Mouse (Mus musculus) olfactory bulb, adult 2 months (tissue): ENCODE measurements around the gene Atg13. TPM values are rescaled to one million over a fixed set of nuclear protein-coding genes. Genes with fewer than 3 reads are reported as not detected.

Experiments
- H3K27ac ChIP-seq: fragments of 200-500 bp; 2 replicates; pipeline ENCODE4 v1.5.1; 2012; ENCODE audit warnings: low read depth, low read length; ENCODE audit not compliant: insufficient read depth
- H3K4me1 ChIP-seq: fragments of 200-500 bp; 2 replicates; pipeline ENCODE4 v1.6.1; 2012; ENCODE audit warnings: low read length; ENCODE audit not compliant: control insufficient read depth, insufficient read depth
- H3K4me3 ChIP-seq: fragments of 200-500 bp; 2 replicates; pipeline ENCODE4 v1.5.1; 2012; ENCODE audit warnings: mild to moderate bottlenecking, low read depth, low read length, moderate library complexity; ENCODE audit not compliant: insufficient read depth
- CTCF ChIP-seq: fragments of 200-500 bp; IDR thresholded peaks from 2 replicates; pipeline ENCODE4 v1.5.1; 2012; ENCODE audit warnings: low read depth, mild to moderate bottlenecking, low read length, moderate library complexity; ENCODE audit not compliant: insufficient read depth
- POLR2A ChIP-seq: fragments of 200-500 bp; IDR thresholded peaks from 2 replicates; pipeline ENCODE4 v1.6.1; 2012; ENCODE audit warnings: mild to moderate bottlenecking, low read depth, low read length, moderate library complexity; ENCODE audit not compliant: insufficient read depth
- WGBS: fragments of 180-500 bp; shearing (Covaris S2); methylation state at CpG from one replicate; pipeline ENCODE4 v1.1.7; 2018; 5-methylcytosine and 5-hydroxymethylcytosine counted together
- polyA plus RNA-seq: library from polyadenylated mRNA; stranded (reverse); fragments of >200 nt; gene quantifications from 2 replicates; pipeline ENCODE4 v1.2.4, GENCODE M21; 2012; ENCODE audit warnings: low replicate concordance; ENCODE audit not compliant: missing spikeins, insufficient read depth, insufficient read length

Gene Atg13
- polyA plus RNA-seq, 1 experiment, result not detected

DNA sequence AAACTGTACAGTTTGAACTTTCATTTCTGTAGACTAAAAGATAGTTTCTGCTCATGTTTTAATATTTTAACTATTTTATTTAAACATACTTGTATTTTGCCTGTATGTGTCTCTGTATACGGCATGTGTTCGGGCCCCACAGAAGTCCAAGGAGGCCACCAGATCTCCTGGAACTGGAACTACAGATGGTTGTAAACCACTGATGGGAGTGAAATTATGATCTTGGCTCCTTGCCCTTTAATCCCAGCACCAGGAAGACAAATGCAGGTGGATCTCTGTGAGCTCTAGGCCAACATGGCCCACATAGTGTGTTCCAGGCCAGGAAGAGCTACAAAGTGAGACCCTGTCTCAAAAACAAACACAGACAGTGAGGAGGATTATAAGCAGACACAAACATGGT, 9.0 kb downstream of the Atg13 start:
- TF ChIP-seq CTCF, result no peak
- Histone ChIP-seq H3K4me3 (no peak overlapping the region), H3K27ac (no peak overlapping the region), H3K4me1 (no peaks in the 10 kb centered on the region)
- 97% methylated on average over 2 of the region's 2 CpGs for WGBS

- TF ChIP-seq CTCF (no peak), POLR2A (no peak)
- no peaks in the 10 kb centered on the region for H3K4me1 ChIP-seq
- WGBS, result 35% methylated on average over 1 of the region's 1 CpGs
- no peak overlapping the region for H3K4me3 ChIP-seq
- no peak overlapping the region for H3K27ac ChIP-seq
Measured at GRCm38 (mm10) chr2:91699225-91699624, 11.2 kb downstream of the Atg13 start.

- Histone ChIP-seq H3K4me1 (no peaks in the 10 kb centered on the region), H3K4me3 (no peak overlapping the region), H3K27ac (no peak overlapping the region)
- WGBS, result 46% methylated on average over 1 of the region's 1 CpGs
- TF ChIP-seq CTCF, result no peak
- TF ChIP-seq POLR2A, result no peak
Measured at GRCm38 (mm10) chr2:91696225-91696590, 14.2 kb downstream of the Atg13 start.

GRCm38 (mm10) chr2:91695436-91696224, 14.7 kb downstream of the Atg13 start:
- TF ChIP-seq CTCF (no peak), POLR2A (no peak)
- H3K4me1 ChIP-seq, result no peaks in the 10 kb centered on the region
- H3K4me3 ChIP-seq, result no peak overlapping the region
- 83% methylated on average over 10 of the region's 10 CpGs for WGBS
- no peak overlapping the region for H3K27ac ChIP-seq

GRCm38 (mm10) chr2:91689452-91689851, 20.9 kb downstream of the Atg13 start:
- no peaks in the 10 kb centered on the region for H3K4me1 ChIP-seq
- H3K27ac ChIP-seq, result no peak overlapping the region
- 51% methylated on average over 7 of the region's 7 CpGs for WGBS
- H3K4me3 ChIP-seq, result no peak overlapping the region
- no peak for TF ChIP-seq CTCF
- no peak for TF ChIP-seq POLR2A

DNA sequence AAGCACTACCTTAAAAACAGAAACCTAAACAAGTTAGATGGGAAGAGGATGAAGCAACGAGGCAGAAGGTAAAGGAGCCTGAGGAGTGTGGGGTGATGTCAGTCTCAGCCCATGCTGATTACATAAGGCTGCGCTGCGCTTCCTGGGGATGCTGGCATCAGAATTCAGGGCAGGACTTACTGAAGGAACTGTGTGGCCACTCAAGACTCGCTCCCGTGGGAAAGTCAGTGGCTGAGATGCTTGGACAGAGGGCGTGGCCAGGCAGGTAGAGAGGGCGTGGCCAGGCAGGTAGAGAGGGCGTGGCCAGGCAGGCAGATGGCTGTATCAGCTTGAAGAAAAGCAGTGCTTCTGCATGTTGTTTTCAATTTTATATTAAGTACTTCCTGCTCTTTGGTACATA, 26.5 kb downstream of the Atg13 start:
- TF ChIP-seq POLR2A, result no peak
- no peak for TF ChIP-seq CTCF
- Histone ChIP-seq H3K4me3 (no peak overlapping the region), H3K27ac (no peak overlapping the region), H3K4me1 (peaks cover 3% of the 10 kb centered on the region; the same call in 1 of the 2 replicates)
- WGBS, result 75% methylated on average over 8 of the region's 8 CpGs

DNA sequence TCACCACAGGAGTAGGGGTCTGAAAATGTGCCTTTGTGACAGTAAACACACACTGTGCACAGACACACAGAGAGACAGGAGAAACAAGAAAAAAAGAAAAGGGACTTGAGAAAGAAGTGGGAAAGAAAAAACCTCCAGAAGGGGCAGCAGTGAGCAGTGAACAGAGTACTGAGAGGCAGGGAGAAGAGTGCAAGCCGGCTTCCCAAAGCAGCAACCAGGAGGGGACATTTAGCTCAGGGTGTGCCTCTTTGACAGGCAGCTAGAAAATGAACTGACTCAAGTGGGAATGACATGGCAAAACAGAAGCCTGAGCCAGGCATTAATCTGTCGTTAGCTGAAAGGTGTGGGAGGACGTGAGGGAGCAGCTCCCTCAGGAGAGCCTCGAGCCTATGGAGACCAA, 27.5 kb downstream of the Atg13 start:
- TF ChIP-seq POLR2A (no peak), CTCF (no peak)
- H3K4me3 ChIP-seq, result no peak overlapping the region
- H3K27ac ChIP-seq, result no peak overlapping the region
- H3K4me1 ChIP-seq, result peaks cover 3% of the 10 kb centered on the region; the same call in 1 of the 2 replicates
- 37% methylated on average over 4 of the region's 4 CpGs for WGBS

GRCm38 (mm10) chr2:91676961-91677360, 33.4 kb downstream of the Atg13 start:
- H3K4me3 ChIP-seq, result no peak overlapping the region
- 0 out of 2 replicates have a peak, but pooled peaks cover 4% of the 10 kb centered on the region for H3K4me1 ChIP-seq
- no peak overlapping the region for H3K27ac ChIP-seq
- TF ChIP-seq POLR2A, result no peak
- TF ChIP-seq CTCF, result no peak

DNA sequence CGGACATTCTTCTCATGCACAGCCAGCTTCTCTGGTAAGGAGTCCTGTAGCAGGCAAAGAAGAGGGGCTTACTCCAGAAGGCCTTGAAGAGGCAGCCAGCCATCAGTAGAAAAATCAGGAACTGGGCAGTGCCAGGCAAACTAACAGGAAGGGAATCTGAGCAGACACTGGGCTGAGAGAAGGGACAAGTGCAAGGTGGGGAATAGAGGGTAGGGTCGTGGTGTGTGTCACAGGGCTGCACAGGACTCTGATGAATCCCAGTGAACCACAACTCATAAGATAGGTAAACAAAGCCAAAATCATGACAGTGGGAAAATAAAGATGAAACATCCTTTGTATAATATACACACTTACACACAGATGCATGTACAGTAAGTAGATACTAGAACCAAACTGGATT, 34.0 kb downstream of the Atg13 start:
- Histone ChIP-seq H3K4me1 (0 out of 2 replicates have a peak, but pooled peaks cover 4% of the 10 kb centered on the region), H3K27ac (no peak overlapping the region), H3K4me3 (no peak overlapping the region)
- 83% methylated on average over 2 of the region's 2 CpGs for WGBS
- TF ChIP-seq POLR2A (no peak), CTCF (no peak)

DNA sequence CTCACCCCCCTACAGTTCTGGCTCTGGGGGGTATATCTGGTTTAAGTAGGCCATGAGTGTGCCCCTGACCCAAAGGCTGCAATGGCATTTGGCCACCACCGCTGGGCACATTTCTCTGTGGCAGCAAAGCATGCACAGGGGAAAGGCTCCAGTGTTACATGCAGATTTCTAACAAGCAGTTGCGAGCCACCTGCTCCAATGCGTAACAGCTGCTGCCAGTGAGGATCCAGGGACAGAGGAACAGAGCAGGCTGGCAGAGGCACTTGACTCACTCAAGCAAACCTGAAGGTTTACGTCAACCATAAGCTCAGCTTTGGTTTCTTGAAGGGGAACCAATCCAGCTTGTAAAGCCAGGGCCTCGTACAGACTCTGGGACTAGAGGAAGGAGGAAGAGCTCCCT, 35.5 kb downstream of the Atg13 start:
- no peak overlapping the region for H3K27ac ChIP-seq
- 0 out of 2 replicates have a peak, but pooled peaks cover 4% of the 10 kb centered on the region for H3K4me1 ChIP-seq
- WGBS, result 83% methylated on average over 5 of the region's 5 CpGs
- TF ChIP-seq CTCF (no peak), POLR2A (no peak)
- H3K4me3 ChIP-seq, result no peak overlapping the region

DNA sequence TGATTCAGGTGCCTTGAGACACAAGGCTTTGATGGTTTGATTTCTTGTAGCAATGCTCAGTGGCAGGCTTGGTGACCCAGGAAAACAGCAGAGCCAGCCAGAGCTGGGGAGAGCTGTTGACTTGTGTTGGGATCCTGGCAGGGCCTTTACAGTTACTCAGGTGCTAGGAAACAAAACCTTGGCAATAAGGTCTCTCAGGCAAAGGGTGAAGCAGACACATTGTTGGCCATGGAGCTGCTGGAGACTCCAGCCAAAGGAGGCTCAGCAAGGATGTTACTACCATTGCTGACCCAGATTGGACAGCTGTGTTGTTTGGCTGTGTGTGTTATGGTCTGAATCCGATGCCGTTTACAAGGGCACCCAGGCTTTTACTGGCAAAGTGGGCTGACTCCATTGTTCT, 36.8 kb downstream of the Atg13 start:
- TF ChIP-seq CTCF (no peak), POLR2A (no peak)
- Histone ChIP-seq H3K4me1 (0 out of 2 replicates have a peak, but pooled peaks cover 4% of the 10 kb centered on the region), H3K4me3 (no peak overlapping the region), H3K27ac (no peak overlapping the region)
- WGBS, result 65% methylated on average over 2 of the region's 2 CpGs
